Mouse (Mus musculus) retina, embryonic 14.5 days (tissue): ENCODE data around the gene Oxsr1.
"Not testable (repeated sequence)": the region's sequence is repeated elsewhere in the genome, so short reads cannot be mapped to it uniquely, and the experiment has no call there.

ENCODE experiments used
- DNase-seq: peaks from one replicate; pipeline ENCODE4 v3.0.0-alpha.2; 2015; ENCODE audit warnings: low spot score

Gene Oxsr1

DNA sequence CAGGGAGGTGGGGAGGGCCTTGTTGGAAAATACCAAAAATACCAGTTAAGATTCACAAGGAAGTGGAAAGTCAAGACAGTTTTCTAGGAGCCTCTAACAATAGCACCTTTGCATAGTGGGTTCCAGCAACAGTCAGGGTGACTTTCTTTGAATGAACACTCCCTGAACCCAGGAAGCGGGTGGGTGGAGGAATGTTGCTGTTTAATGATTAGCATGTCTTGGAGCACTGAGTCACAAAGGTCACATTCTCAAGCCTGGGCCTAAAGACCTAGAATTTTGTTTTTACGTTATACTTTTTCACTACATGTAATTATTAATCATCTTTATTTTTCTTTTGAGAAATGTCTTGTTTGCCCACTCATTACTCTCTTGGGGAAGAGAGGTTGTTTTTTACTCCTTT, 106.9 kb downstream of the Oxsr1 start:
- DNase-seq, result not testable (repeated sequence)

DNA sequence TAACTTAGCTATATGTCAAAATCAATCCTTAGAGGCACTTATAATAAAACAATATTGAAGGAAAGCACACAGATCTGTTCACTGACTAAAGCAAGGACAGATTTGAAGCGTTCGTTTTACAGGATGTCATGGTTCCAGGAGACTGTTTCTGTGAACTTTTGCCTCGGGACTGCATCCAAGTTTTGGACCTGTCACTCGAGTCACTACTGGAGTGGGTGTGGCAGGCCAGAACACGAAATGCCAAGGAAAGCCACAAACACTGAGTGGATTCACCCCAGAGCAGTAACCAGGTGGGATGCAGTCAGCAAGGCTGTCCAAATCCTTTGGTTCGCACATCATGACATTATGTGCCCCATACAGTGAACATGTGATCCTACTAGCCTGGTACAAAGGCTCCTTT, 107.6 kb downstream of the Oxsr1 start:
- DNase-seq, result no peak

DNA sequence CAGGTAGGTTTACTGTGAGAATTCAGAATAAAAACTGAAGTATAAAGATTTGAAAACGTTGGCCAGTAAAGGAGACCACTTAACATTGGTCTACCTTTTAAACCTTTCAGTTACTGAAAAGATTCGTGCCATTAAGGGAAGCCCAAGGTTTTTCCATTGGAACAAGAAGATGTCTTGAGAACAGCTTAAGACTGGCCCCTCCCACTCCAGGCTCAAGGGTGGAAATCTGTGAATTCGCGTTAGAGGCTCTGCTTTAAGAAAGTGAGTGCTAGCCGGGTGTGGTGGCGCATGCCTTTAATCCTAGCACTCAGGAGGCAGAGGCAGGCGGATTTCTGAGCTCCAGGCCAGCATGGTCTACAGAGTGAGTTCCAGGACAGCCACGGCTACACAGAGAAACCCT, 109.2 kb downstream of the Oxsr1 start:
- no peak for DNase-seq

DNA sequence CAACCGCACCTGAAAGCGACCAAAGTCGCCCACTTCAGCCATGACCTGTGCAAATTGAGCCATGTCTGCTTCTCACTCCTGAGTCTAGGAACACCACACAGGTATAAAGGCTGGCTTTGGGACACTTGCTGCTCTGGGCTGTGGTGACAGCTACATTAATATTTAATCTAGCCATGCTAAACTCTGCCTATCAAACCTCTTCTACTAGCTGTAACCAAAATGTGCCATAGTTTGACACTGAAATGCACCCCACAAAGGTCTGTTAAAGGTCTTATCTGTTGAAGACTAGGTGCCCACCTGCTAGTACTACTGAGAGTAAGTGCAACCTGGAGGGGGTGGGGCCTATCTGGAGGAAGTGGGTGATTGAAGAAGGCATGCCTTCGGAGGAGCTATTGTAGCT, 113.2 kb downstream of the Oxsr1 start, which contains the start of gene Slc22a13:
Slc22a13 (minus strand) TSS at position 101 of the 400 bp plus-strand sequence.
- no peak for DNase-seq

DNA sequence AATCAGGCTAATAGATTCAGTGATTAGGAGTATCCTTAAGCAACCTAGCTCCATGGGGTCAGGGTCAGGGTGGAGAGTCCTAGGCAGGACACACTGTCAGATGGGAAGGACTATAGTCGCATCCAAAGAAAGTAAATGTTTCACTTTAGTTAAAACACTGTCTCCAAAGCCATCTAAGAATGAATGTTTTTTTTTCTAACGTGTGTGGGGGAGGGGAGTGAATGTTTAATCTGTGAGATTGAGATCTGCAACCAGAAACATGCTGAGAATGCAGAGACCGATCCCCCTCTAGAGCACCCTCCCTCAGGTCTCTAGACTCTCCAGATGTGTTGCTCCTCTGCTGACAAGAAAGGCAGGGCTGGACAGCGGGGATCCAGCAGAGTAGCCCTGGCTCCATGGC, 115.1 kb downstream of the Oxsr1 start:
- no peak for DNase-seq

DNA sequence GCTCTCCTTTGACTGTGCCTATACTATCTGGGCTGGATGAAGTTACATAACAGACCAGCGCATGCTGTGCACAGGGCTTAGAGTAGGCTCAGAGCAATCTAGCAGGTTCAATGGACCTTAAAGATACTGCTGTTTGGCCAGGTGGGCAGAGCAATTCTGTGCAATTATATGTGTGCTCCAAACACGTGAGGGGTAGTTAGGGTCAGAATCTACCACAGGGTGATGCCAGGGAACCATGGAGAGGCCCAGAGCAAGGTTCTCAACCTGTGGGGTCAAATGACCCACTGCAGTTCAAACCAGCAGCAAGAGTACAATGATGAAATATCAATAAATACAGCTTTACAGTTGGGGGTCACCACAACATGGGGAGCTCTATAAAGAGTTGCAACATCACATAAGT, 115.6 kb downstream of the Oxsr1 start:
- no peak for DNase-seq

DNA sequence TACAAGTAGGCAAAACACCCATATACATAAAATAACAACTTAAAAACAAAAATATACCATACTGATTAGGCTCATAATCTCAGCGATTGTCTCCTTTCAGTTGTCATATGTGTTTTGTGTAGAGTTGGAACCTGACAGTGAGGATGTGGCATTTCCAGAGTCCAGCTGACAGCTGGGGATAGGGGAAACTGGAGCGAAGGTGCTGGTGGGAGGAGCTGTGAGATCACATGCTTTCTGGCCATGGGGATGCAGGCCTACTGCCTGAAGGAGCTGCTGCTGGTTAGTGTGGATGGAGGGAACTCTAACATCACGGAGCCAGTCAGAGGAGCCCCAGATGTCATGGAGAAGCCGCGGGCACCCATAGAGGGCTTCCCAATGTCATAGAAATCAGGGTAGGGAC, 116.5 kb downstream of the Oxsr1 start:
- DNase-seq, result no peak

DNA sequence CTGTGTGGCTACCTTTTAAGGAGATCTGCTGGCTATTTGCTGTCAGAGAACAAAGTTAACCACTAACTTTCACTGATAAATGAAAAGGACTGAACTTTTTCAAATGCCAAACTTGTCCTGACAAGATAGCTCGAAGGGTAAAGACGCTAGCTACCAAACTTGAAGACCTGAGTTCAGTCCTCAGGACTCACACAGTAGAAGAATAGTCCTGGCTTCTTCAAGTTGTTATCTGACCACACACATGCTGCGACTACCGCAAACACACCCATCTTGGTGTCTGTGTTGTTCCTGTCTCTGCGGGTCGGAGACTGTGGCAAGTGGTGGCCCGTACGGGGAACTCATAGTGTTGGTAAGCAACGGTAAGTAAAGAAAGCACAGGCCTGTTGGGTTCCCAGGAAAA, 118.6 kb downstream of the Oxsr1 start:
- DNase-seq, result no peak

DNA sequence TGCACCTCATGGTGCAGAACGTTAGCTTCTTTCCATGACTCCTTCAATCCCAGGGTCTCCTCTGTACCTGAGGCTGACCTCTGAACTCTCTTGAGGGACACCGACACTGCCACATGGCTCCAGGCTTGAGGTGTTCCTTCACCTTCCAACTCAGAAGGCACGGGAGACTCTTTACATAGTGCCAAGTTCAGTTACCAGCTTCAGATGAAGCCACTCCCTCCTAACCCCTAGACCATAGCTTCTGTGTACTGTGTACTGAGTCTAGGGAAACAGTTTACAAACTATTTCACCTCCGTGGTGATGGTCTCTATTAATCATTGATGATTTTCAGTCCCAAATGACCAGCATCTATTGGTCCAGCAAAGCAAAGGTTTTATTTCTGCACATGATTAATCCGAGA, 120.6 kb downstream of the Oxsr1 start:
- DNase-seq, result no peak

DNA sequence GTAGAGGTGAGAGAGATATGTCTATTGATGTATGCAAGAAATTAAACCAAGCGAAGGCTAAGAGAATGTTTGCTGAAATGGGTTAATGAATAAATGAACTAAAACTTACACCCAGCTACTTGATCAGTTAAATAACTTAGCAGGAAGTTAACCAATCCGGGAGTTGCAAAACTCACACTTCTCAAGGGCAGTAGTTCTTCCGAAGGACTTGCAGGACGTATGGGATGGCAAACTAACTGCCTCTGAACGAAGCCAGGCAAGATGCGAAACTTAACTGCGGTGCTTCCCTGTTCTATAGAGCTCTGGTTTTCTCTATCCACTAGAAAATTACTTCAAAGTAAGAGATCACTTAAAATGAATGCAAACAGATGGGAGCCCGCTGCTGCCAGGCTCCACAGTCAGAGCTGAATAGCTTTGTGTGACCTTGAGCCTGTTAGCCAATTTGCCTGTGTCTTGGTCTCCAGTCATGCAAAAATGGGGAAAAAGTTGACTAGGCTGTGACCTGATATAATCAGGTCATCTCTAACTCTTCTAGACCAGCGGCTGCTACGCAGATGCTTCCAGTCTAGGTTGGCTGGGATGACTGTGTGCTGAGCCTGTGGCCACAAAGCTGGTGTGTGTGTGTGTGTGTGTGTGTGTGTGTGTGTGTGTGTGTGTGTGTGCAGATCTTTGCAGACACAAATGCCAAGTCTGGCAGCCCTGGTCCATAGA, 122.9 kb downstream of the Oxsr1 start:
- DNase-seq, result peak; percentile 23

DNA sequence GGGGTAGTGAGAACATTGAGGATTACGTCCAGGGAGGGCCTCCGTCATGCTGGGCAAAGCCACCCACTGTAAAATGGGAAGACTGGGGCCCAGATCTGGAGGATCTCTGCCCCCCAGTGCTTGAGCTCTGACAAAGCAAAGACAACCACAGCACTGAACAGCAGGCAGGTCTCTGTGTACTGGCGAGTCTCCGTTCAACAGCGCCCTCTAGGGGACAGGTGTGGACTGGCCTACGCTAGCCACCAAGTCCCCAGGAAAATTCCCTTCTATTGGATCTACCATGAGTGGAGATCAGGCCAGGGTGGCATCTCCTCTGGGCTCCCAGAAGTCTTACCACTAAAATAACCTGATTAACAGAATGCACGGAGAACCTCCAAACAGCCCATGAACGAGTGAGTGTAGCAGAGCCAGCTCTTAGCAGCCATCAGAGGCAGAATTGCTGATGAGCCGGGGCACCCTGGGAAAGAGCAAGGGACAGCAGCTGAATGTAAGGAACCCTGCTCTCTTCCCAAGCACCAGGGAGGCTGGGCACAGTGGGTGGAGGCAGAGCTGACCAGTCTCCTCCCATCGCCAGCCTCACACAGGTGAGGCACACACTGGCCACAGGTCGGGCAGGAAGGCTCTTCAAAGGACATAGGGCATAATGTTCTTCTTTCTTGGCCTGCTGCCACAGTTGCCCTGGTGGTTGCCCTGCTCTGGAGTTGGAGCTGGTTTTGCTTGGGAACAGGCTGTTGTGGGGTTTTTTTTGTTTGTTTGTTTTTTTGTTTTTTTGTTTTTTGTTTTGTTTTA, 129.8 kb downstream of the Oxsr1 start:
- peak; percentile 38 for DNase-seq
